Mouse (Mus musculus) E14TG2a.4 (cell line): ENCODE measurements around the gene Mks1.

Source experiments
- H3K27me3 ChIP-seq: 2 replicates; pipeline ENCODE4 v1.6.1; 2014; ENCODE audit warnings: low read length, control low read depth; ENCODE audit not compliant: insufficient read depth
- H3K36me3 ChIP-seq: 2 replicates; pipeline ENCODE4 v1.6.1; 2014; ENCODE audit warnings: low read length, control low read depth; ENCODE audit not compliant: insufficient read depth
- H3K4me1 ChIP-seq: replicated peaks from 2 replicates; pipeline ENCODE4 v1.6.1; 2014; ENCODE audit warnings: low read depth, low read length, control low read depth
- H3K4me3 ChIP-seq: replicated peaks from 2 replicates; pipeline ENCODE4 v1.5.1; 2014; ENCODE audit warnings: mild to moderate bottlenecking, low read length
- H3K9me3 ChIP-seq: 2 replicates; pipeline ENCODE4 v1.6.1; 2014; ENCODE audit warnings: low read length, control low read depth
- CTCF ChIP-seq: conservative IDR thresholded peaks from 2 replicates; pipeline ENCODE4 v1.5.1; 2014; ENCODE audit warnings: low read length
- NANOG ChIP-seq: IDR thresholded peaks from 2 replicates; pipeline ENCODE4 v1.6.1; 2014; ENCODE audit warnings: borderline replicate concordance, low read length, mixed read lengths
- POU5F1 ChIP-seq: IDR thresholded peaks from 2 replicates; pipeline ENCODE4 v1.6.1; 2014; ENCODE audit warnings: low read length, borderline replicate concordance

Gene Mks1

DNA sequence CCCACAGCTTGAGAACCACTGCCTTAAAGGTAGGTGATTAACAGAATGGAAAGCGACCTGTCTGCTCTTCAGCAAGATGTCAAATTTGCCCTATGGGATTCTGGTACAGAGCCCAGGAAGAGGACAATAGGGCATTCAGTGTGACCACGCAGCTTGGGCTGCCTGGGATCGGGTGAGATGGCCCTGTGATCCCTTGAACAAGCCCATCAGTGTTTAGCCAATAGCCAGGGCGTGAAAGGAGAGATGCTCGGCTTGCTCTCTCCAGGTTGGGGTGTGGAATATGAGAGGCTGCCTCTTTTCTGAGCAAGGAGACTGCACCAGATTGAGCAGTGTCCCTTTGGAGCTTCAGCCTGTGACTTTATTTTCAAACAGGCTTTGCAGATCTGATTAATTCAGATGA is 31.5 kb upstream of the Mks1 start:
- Histone ChIP-seq H3K36me3 (no peaks in the 10 kb centered on the region), H3K27me3 (peaks cover 69% of the 10 kb centered on the region), H3K9me3 (no peaks in the 10 kb centered on the region), H3K4me1 (peaks cover 12% of the 10 kb centered on the region), H3K4me3 (no peak overlapping the region)
- TF ChIP-seq CTCF = no peak
- TF ChIP-seq NANOG = no peak
- no peak for TF ChIP-seq POU5F1

DNA sequence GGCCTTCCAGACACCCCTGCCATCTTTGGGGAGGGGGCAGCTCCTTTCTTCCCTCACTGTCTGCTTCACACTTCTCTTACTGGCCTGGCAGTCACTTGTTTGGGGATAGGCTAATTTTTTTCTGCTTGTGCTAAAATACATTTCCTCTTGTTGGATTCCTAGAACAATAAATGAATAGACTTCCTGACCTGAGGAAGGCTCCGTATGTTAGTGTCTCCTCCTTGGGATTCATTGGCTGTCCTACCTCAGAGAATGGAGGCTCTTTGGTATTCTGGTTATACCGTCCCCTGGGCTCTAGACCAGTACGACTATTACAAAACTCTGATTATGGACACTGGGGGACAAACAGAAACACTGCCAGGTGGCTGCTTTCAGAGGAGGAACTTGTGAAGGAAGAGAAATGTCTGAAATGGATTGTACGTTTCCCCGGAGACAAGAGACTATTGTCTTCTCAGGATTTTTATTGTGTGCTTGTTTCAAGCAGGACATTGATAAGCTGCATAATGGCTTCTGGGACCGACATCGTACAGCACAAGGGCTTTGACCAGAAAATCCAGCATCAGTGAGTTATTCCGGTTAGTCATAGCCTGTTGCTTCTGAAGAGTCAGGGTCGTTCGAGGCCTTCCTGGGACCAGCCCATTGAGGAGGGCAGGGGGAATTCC is 24.6 kb upstream of the Mks1 start, which contains the start of gene Lpo:
Gene Lpo (minus strand): TSS at position 51 of the 662 bp plus-strand sequence.
- Histone ChIP-seq H3K27me3 (peaks cover 38% of the 10 kb centered on the region), H3K4me1 (no peaks in the 10 kb centered on the region), H3K36me3 (no peaks in the 10 kb centered on the region), H3K4me3 (no peak within 1 kb of the TSS), H3K9me3 (no peaks in the 10 kb centered on the region)
- TF ChIP-seq CTCF (no peak), NANOG (no peak), POU5F1 (no peak)

GRCm38 (mm10) chr11:87840676-87841075 is 12.3 kb upstream of the Mks1 start:
- Histone ChIP-seq H3K27me3 (no peaks in the 10 kb centered on the region), H3K36me3 (no peaks in the 10 kb centered on the region), H3K4me3 (no peak overlapping the region), H3K4me1 (no peaks in the 10 kb centered on the region), H3K9me3 (no peaks in the 10 kb centered on the region)
- TF ChIP-seq NANOG (no peak), POU5F1 (no peak), CTCF (no peak)

GRCm38 (mm10) chr11:87841436-87841835 is 11.6 kb upstream of the Mks1 start:
- Histone ChIP-seq H3K9me3 (no peaks in the 10 kb centered on the region), H3K4me1 (no peaks in the 10 kb centered on the region), H3K4me3 (no peak overlapping the region), H3K27me3 (no peaks in the 10 kb centered on the region), H3K36me3 (no peaks in the 10 kb centered on the region)
- TF ChIP-seq CTCF (no peak), NANOG (no peak), POU5F1 (no peak)

DNA sequence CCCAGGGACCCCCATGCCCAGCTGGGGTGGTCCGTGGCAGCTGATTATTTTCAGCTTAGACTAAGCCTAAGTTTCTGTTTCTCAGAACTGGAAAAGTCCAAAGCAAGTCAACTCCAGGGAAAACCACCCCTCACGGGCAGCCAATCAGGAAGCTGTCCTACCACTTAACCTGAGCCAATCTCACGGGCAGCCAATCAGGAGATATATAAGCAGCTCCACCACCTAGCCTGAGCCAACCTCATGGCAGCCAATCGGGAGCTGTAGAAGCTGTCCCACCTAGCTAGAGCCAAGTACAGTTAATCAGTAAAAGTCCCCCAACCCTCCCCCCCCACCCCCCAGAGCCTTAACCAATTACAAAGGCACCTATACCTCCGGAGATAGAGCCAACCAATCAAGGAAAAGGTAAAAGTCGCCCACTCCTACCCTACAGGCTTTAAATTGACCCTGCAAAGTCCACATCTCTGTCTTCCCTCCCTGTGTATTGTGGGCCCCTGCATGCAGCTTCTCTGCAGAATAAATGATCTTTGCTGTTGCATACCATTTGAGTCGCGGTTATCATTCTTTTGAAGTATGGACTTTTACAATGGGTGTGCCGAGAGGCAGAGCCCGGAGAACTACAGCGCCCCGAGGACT is 5.9 kb upstream of the Mks1 start:
- no peaks in the 10 kb centered on the region for H3K27me3 ChIP-seq
- H3K36me3 ChIP-seq = no peaks in the 10 kb centered on the region
- no peak overlapping the region for H3K4me3 ChIP-seq
- no peak for TF ChIP-seq NANOG
- TF ChIP-seq CTCF = no peak
- TF ChIP-seq POU5F1 = no peak
- H3K9me3 ChIP-seq = no peaks in the 10 kb centered on the region
- peaks cover 27% of the 10 kb centered on the region for H3K4me1 ChIP-seq

DNA sequence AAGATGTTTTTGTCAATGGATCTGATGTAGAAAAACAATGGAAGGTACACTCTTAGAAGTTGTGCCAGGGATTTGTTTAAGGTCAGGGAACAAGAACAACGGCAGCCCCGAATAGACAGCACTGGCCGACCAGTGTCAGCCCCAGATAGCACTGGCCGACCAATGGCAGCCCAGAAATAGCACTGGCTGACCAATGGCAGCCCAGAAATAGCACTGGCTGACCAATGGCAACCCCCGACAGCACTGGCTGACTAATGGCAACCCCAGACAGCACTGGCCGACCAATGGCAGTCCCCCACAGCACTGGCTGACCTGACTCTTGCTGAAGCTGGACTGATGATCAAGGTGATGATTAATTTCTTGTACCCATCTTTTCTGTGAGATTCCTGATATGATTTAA is 5.1 kb upstream of the Mks1 start:
- peaks cover 31% of the 10 kb centered on the region for H3K4me1 ChIP-seq
- H3K36me3 ChIP-seq = no peaks in the 10 kb centered on the region
- no peak for TF ChIP-seq POU5F1
- no peak for TF ChIP-seq NANOG
- no peak for TF ChIP-seq CTCF
- H3K9me3 ChIP-seq = no peaks in the 10 kb centered on the region
- H3K27me3 ChIP-seq = no peaks in the 10 kb centered on the region
- H3K4me3 ChIP-seq = no peak overlapping the region

DNA sequence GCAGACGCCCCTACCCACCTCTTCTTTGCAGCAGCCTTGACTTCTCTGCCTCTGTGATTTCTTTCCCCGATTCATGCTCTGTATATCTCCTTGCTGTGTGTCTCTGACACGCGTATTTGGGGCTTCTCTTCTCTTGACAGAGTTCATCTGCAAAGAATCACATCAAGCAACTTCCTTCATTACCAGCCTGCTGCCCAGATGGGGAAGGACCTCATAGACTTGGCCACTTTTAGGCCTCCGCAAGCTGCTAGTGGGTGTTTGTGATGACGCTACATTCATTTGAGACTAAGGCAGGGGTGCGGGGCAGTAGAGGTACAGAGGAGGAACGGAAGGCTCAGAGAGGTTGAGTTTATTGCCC is 561 bp downstream of the Mks1 start:
- TF ChIP-seq NANOG (no peak), CTCF (no peak), POU5F1 (no peak)
- Histone ChIP-seq H3K27me3 (no peaks in the 10 kb centered on the region; the same call in 1 of the 2 replicates), H3K4me1 (peaks cover 42% of the 10 kb centered on the region), H3K9me3 (no peaks in the 10 kb centered on the region), H3K4me3 (peak overlapping the region; percentile 83), H3K36me3 (peaks cover 39% of the 10 kb centered on the region)

GRCm38 (mm10) chr11:87854550-87854949 is 1.5 kb downstream of the Mks1 start:
- TF ChIP-seq POU5F1 (no peak), NANOG (no peak), CTCF (no peak)
- no peak overlapping the region for H3K4me3 ChIP-seq
- peaks cover 47% of the 10 kb centered on the region for H3K36me3 ChIP-seq
- no peaks in the 10 kb centered on the region for H3K9me3 ChIP-seq
- no peaks in the 10 kb centered on the region; the same call in 1 of the 2 replicates for H3K27me3 ChIP-seq
- peaks cover 35% of the 10 kb centered on the region for H3K4me1 ChIP-seq

GRCm38 (mm10) chr11:87859273-87859672 is 6.3 kb downstream of the Mks1 start:
- no peaks in the 10 kb centered on the region for H3K9me3 ChIP-seq
- H3K4me3 ChIP-seq = no peak overlapping the region
- TF ChIP-seq POU5F1 (no peak), CTCF (no peak), NANOG (no peak)
- H3K36me3 ChIP-seq = peaks cover 94% of the 10 kb centered on the region
- peaks cover 52% of the 10 kb centered on the region for H3K4me1 ChIP-seq
- no peaks in the 10 kb centered on the region; the same call in 1 of the 2 replicates for H3K27me3 ChIP-seq
